Mouse (Mus musculus) limb, embryonic 15.5 days (tissue): Measurements from ENCODE around the gene Rogdi. TPM values are rescaled to one million over a fixed set of nuclear protein-coding genes. Genes with fewer than 3 reads are reported as not detected.

Experiments
- ATAC-seq: fragments of 200-750 bp; cut with Nextera tagmentation; 2 replicates; pipeline ENCODE4 v1.8.0; 2017; ENCODE audit warnings: low read depth, moderate TSS enrichment; ENCODE audit not compliant: insufficient number of reproducible peaks, low FRiP score, low TSS enrichment
- H3K27ac ChIP-seq: fragments of 300-500 bp; sonication (generic); 2 replicates; pipeline ENCODE4 v1.5.1; 2015; ENCODE audit warnings: moderate library complexity, mild to moderate bottlenecking, inconsistent platforms
- H3K27me3 ChIP-seq: fragments of 300-500 bp; sonication (generic); 2 replicates; pipeline ENCODE4 v1.6.1; 2015; ENCODE audit warnings: inconsistent platforms
- H3K36me3 ChIP-seq: fragments of 300-500 bp; sonication (generic); 2 replicates; pipeline ENCODE4 v1.6.1; 2015; ENCODE audit warnings: inconsistent platforms
- H3K4me1 ChIP-seq: fragments of 300-500 bp; sonication (generic); 2 replicates; pipeline ENCODE4 v1.6.1; 2015; ENCODE audit warnings: inconsistent platforms
- H3K4me2 ChIP-seq: fragments of 300-500 bp; sonication (generic); 2 replicates; pipeline ENCODE4 v1.6.1; 2015; ENCODE audit warnings: mild to moderate bottlenecking, inconsistent platforms
- H3K4me3 ChIP-seq: fragments of 300-500 bp; sonication (generic); 2 replicates; pipeline ENCODE4 v1.5.1; 2015; ENCODE audit warnings: mild to moderate bottlenecking, inconsistent platforms
- H3K9ac ChIP-seq: fragments of 300-500 bp; sonication (generic); 2 replicates; pipeline ENCODE4 v1.6.1; 2015; ENCODE audit warnings: inconsistent platforms
- H3K9me3 ChIP-seq: fragments of 300-500 bp; sonication (generic); 2 replicates; pipeline ENCODE4 v1.6.1; 2016; ENCODE audit warnings: inconsistent platforms
- WGBS: fragments of 180-500 bp; shearing (Covaris S2); methylation state at CpG from one replicate; pipeline ENCODE4 v1.1.7; 2015; 5-methylcytosine and 5-hydroxymethylcytosine counted together
- polyA plus RNA-seq: library from polyadenylated mRNA; unstranded; fragments of >200 nt; fragmentation: Nextera tagmentation; extraction: Ambion mirVana; gene quantifications from 2 replicates; pipeline ENCODE4 v1.2.1, GENCODE M21; 2015

Gene Rogdi
- polyA plus RNA-seq = 45.0 and 51.9 TPM in 2 replicates

GRCm38 (mm10) chr16:5013054-5013838, at the start of gene Rogdi:
TSS of gene Rogdi (minus strand) at chr16:5013553.
- peak; percentile 95 for ATAC-seq
- under 1% methylated on average over 63 of the region's 63 CpGs for WGBS
- H3K36me3 ChIP-seq = peaks cover 41% of the 10 kb centered on the region

GRCm38 (mm10) chr16:5058114-5058513, 44.8 kb upstream of the Rogdi start:
- 89% methylated on average over 1 of the region's 1 CpGs for WGBS
- ATAC-seq = no peak
- Histone ChIP-seq H3K36me3 (peaks cover 65% of the 10 kb centered on the region), H3K27me3 (no peaks in the 10 kb centered on the region), H3K27ac (no peak overlapping the region), H3K4me2 (no peak overlapping the region), H3K4me1 (no peaks in the 10 kb centered on the region), H3K9ac (no peak overlapping the region), H3K9me3 (no peaks in the 10 kb centered on the region), H3K4me3 (no peak overlapping the region)

More at GRCm38 (mm10) chr16:5013054-5013838, at the start of gene Rogdi:
- Histone ChIP-seq H3K4me1 (peaks cover 8% of the 10 kb centered on the region), H3K27me3 (no peaks in the 10 kb centered on the region), H3K9me3 (no peaks in the 10 kb centered on the region), H3K27ac (0 out of 2 replicates have a peak within 1 kb of the TSS, but pooled peaks have one; percentile 33), H3K4me3 (peak within 1 kb of the TSS; percentile 74), H3K9ac (peak within 1 kb of the TSS; percentile 59), H3K4me2 (peak within 1 kb of the TSS; percentile 89)

GRCm38 (mm10) chr16:5050251-5051110, 37.1 kb upstream of the Rogdi start:
- Histone ChIP-seq H3K4me2 (peak overlapping the region; percentile 76), H3K4me1 (peaks cover 18% of the 10 kb centered on the region; the same call in 1 of the 2 replicates), H3K36me3 (peaks cover 32% of the 10 kb centered on the region), H3K27me3 (no peaks in the 10 kb centered on the region), H3K9me3 (no peaks in the 10 kb centered on the region), H3K9ac (peak overlapping the region; percentile 83), H3K4me3 (peak overlapping the region; percentile 87), H3K27ac (peak overlapping the region; percentile 96)
- ATAC-seq = peak; percentile 74
- under 1% methylated on average over 78 of the region's 78 CpGs for WGBS

- H3K4me1 ChIP-seq = peaks cover 18% of the 10 kb centered on the region; the same call in 1 of the 2 replicates
- H3K36me3 ChIP-seq = peaks cover 32% of the 10 kb centered on the region
- peak; percentile 99 for ATAC-seq
- no peaks in the 10 kb centered on the region for H3K27me3 ChIP-seq
- H3K9me3 ChIP-seq = no peaks in the 10 kb centered on the region
- H3K4me3 ChIP-seq = peak within 1 kb of the TSS; percentile 87
- H3K9ac ChIP-seq = peak within 1 kb of the TSS; percentile 96
- peak within 1 kb of the TSS; percentile 76 for H3K4me2 ChIP-seq
- H3K27ac ChIP-seq = peak within 1 kb of the TSS; percentile 96
- under 1% methylated on average over 54 of the region's 56 CpGs for WGBS
Measured at GRCm38 (mm10) chr16:5049774-5050234, 36.5 kb upstream of the Rogdi start, which contains the start of the genes Glyr1 and Ubn1. TSS of gene Glyr1 (minus strand) at chr16:5049863. TSS of gene Ubn1 (plus strand) at chr16:5050057.

GRCm38 (mm10) chr16:5049182-5049773, 35.9 kb upstream of the Rogdi start:
- no peaks in the 10 kb centered on the region for H3K27me3 ChIP-seq
- peak overlapping the region; percentile 92 for H3K27ac ChIP-seq
- H3K4me1 ChIP-seq = peaks cover 18% of the 10 kb centered on the region; the same call in 1 of the 2 replicates
- peaks cover 36% of the 10 kb centered on the region for H3K36me3 ChIP-seq
- peak overlapping the region; percentile 75 for H3K4me2 ChIP-seq
- H3K4me3 ChIP-seq = peak overlapping the region; percentile 87
- peak; percentile 28; the same call in 1 of the 2 replicates for ATAC-seq
- under 1% methylated on average over 38 of the region's 38 CpGs for WGBS
- peak overlapping the region; percentile 96 for H3K9ac ChIP-seq
- H3K9me3 ChIP-seq = no peaks in the 10 kb centered on the region

GRCm38 (mm10) chr16:5045322-5045721, 32.0 kb upstream of the Rogdi start:
- Histone ChIP-seq H3K27me3 (no peaks in the 10 kb centered on the region), H3K4me2 (no peak overlapping the region), H3K4me1 (peaks cover 16% of the 10 kb centered on the region; the same call in 1 of the 2 replicates), H3K27ac (no peak overlapping the region), H3K9ac (no peak overlapping the region), H3K4me3 (no peak overlapping the region), H3K9me3 (no peaks in the 10 kb centered on the region), H3K36me3 (peaks cover 69% of the 10 kb centered on the region)
- WGBS = 96% methylated on average over 3 of the region's 3 CpGs
- ATAC-seq = no peak

GRCm38 (mm10) chr16:5036649-5037234, 23.4 kb upstream of the Rogdi start:
- H3K27ac ChIP-seq = no peak overlapping the region
- WGBS = 86% methylated on average over 5 of the region's 5 CpGs
- peaks cover 96% of the 10 kb centered on the region for H3K36me3 ChIP-seq
- no peaks in the 10 kb centered on the region for H3K27me3 ChIP-seq
- no peaks in the 10 kb centered on the region for H3K4me1 ChIP-seq
- ATAC-seq = no peak
- H3K4me3 ChIP-seq = no peak overlapping the region
- H3K9ac ChIP-seq = no peak overlapping the region
- no peak overlapping the region for H3K4me2 ChIP-seq
- no peaks in the 10 kb centered on the region for H3K9me3 ChIP-seq

- H3K27ac ChIP-seq = no peak overlapping the region
Measured at GRCm38 (mm10) chr16:5035591-5035990, 22.2 kb upstream of the Rogdi start.

GRCm38 (mm10) chr16:5029847-5030246, 16.5 kb upstream of the Rogdi start:
- Histone ChIP-seq H3K27ac (no peak overlapping the region), H3K9ac (no peak overlapping the region), H3K4me1 (no peaks in the 10 kb centered on the region), H3K9me3 (no peaks in the 10 kb centered on the region), H3K4me2 (no peak overlapping the region), H3K4me3 (no peak overlapping the region), H3K36me3 (peaks cover 99% of the 10 kb centered on the region), H3K27me3 (no peaks in the 10 kb centered on the region)
- ATAC-seq = no peak
- 66% methylated on average over 2 of the region's 2 CpGs for WGBS

More at GRCm38 (mm10) chr16:5035591-5035990, 22.2 kb upstream of the Rogdi start:
- Histone ChIP-seq H3K4me1 (no peaks in the 10 kb centered on the region), H3K9me3 (no peaks in the 10 kb centered on the region), H3K9ac (no peak overlapping the region), H3K4me2 (no peak overlapping the region), H3K36me3 (peaks cover 96% of the 10 kb centered on the region), H3K27me3 (no peaks in the 10 kb centered on the region), H3K4me3 (no peak overlapping the region)
- ATAC-seq = no peak
- 95% methylated on average over 3 of the region's 3 CpGs for WGBS

- H3K4me1 ChIP-seq = no peaks in the 10 kb centered on the region
- H3K36me3 ChIP-seq = peaks cover 94% of the 10 kb centered on the region
- H3K4me2 ChIP-seq = no peak overlapping the region
- H3K9me3 ChIP-seq = no peaks in the 10 kb centered on the region
- ATAC-seq = no peak
- no peak overlapping the region for H3K27ac ChIP-seq
- H3K27me3 ChIP-seq = no peaks in the 10 kb centered on the region
- WGBS = 92% methylated on average over 3 of the region's 3 CpGs
- H3K9ac ChIP-seq = no peak overlapping the region
- no peak overlapping the region for H3K4me3 ChIP-seq
Measured at GRCm38 (mm10) chr16:5024021-5024420, 10.7 kb upstream of the Rogdi start.

GRCm38 (mm10) chr16:5014578-5014977, 1.2 kb upstream of the Rogdi start:
- Histone ChIP-seq H3K27ac (no peak overlapping the region), H3K4me2 (no peak overlapping the region), H3K27me3 (no peaks in the 10 kb centered on the region), H3K4me1 (peaks cover 8% of the 10 kb centered on the region), H3K36me3 (peaks cover 55% of the 10 kb centered on the region), H3K9ac (no peak overlapping the region), H3K4me3 (no peak overlapping the region), H3K9me3 (no peaks in the 10 kb centered on the region)
- no peak for ATAC-seq
- 83% methylated on average over 4 of the region's 4 CpGs for WGBS
